Mouse (Mus musculus): Measurements from ENCODE around the gene Exosc10. TPM values are rescaled to one million over a fixed set of nuclear protein-coding genes. Genes with fewer than 3 reads are reported as not detected.

Gene Exosc10
- total RNA-seq, 1 experiment from 2014 or later: 55.2 TPM

- no peak for DNase-seq
Observed at GRCm38 (mm10) chr4:148609805-148610204, 51.6 kb downstream of the Exosc10 start.

GRCm38 (mm10) chr4:148610631-148611364, 52.6 kb downstream of the Exosc10 start:
- DNase-seq: no peak

- no peak for DNase-seq
Observed at GRCm38 (mm10) chr4:148612557-148612956, 54.3 kb downstream of the Exosc10 start.

GRCm38 (mm10) chr4:148613738-148614137, 55.5 kb downstream of the Exosc10 start:
- DNase-seq: no peak

- DNase-seq: no peak
Observed at GRCm38 (mm10) chr4:148619805-148620204, 61.6 kb downstream of the Exosc10 start.

GRCm38 (mm10) chr4:148620718-148621117, 62.5 kb downstream of the Exosc10 start:
- no peak for DNase-seq

GRCm38 (mm10) chr4:148622485-148622884, 64.3 kb downstream of the Exosc10 start:
- DNase-seq: no peak

GRCm38 (mm10) chr4:148623609-148624008, 65.4 kb downstream of the Exosc10 start:
- DNase-seq: no peak

- DNase-seq: no peak
Observed at GRCm38 (mm10) chr4:148625010-148625409, 66.8 kb downstream of the Exosc10 start.

GRCm38 (mm10) chr4:148625756-148626622, 67.8 kb downstream of the Exosc10 start:
- no peak for DNase-seq

- peak; percentile 98 for DNase-seq
Observed at GRCm38 (mm10) chr4:148626623-148627185, 68.5 kb downstream of the Exosc10 start, which contains the start of gene Tardbp. Tardbp (minus strand) TSS chr4:148627019.

- DNase-seq: no peak
Observed at GRCm38 (mm10) chr4:148627246-148627645, 69.0 kb downstream of the Exosc10 start.

Other genes starting within 250 kb of the Exosc10 start
- 20.9 and 21.5 TPM in 2 replicates for gene Ubiad1, start 113.7 kb upstream of the Exosc10 start, total RNA-seq (2021)
- 61.0 and 81.2 TPM in 2 replicates for gene Mtor, start 109.8 kb upstream of the Exosc10 start, total RNA-seq (2021)
- 0.52 and 1.3 TPM in 2 replicates for gene Angptl7, start 58.0 kb upstream of the Exosc10 start, total RNA-seq (2021)
- 68.3 and 78.6 TPM in 2 replicates for gene Srm, start 33.1 kb downstream of the Exosc10 start, total RNA-seq (2021)
- 2.8 and 4.4 TPM in 2 replicates for gene Masp2, start 44.1 kb downstream of the Exosc10 start, total RNA-seq (2021)
- 282 and 318 TPM in 2 replicates for gene Tardbp, start 68.6 kb downstream of the Exosc10 start, total RNA-seq (2021)
- not detected in 2 replicates for gene Gm572, start 84.9 kb downstream of the Exosc10 start, total RNA-seq (2021)
- 4.6 and 5.3 TPM in 2 replicates for gene Casz1, start 246.0 kb downstream of the Exosc10 start, total RNA-seq (2021)